Mouse (Mus musculus) forelimb bud, embryonic 11.5 days (tissue): ENCODE results near the gene Gm17174.
"Not testable (repeated sequence)": the region's sequence is repeated elsewhere in the genome, so short reads cannot be mapped to it uniquely, and the experiment has no call there.

Source experiments
- DNase-seq: peaks from one replicate; pipeline ENCODE4 v3.0.0-alpha.2; 2012; ENCODE audit warnings: low read depth, low spot score

Gene Gm17174

GRCm38 (mm10) chr14:51592039-51592438 is at the start of gene Gm17174:
Gene Gm17174, minus strand, starts transcription at chr14:51592139.
- not testable (repeated sequence) for DNase-seq

- DNase-seq, result not testable (repeated sequence)
Measured at GRCm38 (mm10) chr14:51635566-51635965, 43.6 kb upstream of the Gm17174 start, which contains the start of gene Gm4181. Gene Gm4181, minus strand, starts transcription at chr14:51635666.

GRCm38 (mm10) chr14:51632426-51632825 is 40.5 kb upstream of the Gm17174 start:
- DNase-seq, result not testable (repeated sequence)

GRCm38 (mm10) chr14:51611210-51611609 is 19.3 kb upstream of the Gm17174 start, which contains the start of gene Gm17078:
Gene Gm17078, minus strand, starts transcription at chr14:51611310.
- no peak for DNase-seq

- DNase-seq, result not testable (repeated sequence)
Measured at GRCm38 (mm10) chr14:51573963-51574362, 18.0 kb downstream of the Gm17174 start, which contains the start of gene Gm17175. Gene Gm17175, minus strand, starts transcription at chr14:51574063.

GRCm38 (mm10) chr14:51552490-51552889 is 39.4 kb downstream of the Gm17174 start, which contains the start of gene Gm5622:
Gene Gm5622, plus strand, starts transcription at chr14:51552790.
- no peak for DNase-seq
